Mouse (Mus musculus): ENCODE data around the gene Gli2. TPM values are rescaled to one million over a fixed set of nuclear protein-coding genes. Genes with fewer than 3 reads are reported as not detected.

Gene Gli2
- polyA plus RNA-seq, 2 experiments = 23.0 to 31.5 TPM

- Histone ChIP-seq H3K27ac (replicated peaks; ENCODE audit: low read depth, low read length) (peak overlapping the region; percentile 92), H3K4me2 (replicated peaks; ENCODE audit: low read depth, low read length, severe bottlenecking) (peak overlapping the region; percentile 35), H3K27me3 (ENCODE audit: control insufficient read depth, insufficient read depth, low read length) (no peaks in the 10 kb centered on the region), H3K36me3 (ENCODE audit: control insufficient read depth, insufficient read depth, low read length) (peaks cover 5% of the 10 kb centered on the region; the same call in 1 of the 2 replicates), H3K9ac (ENCODE audit: low read depth, low read length, severe bottlenecking) (peak overlapping the region; percentile 8), H3K4me3 (replicated peaks; ENCODE audit: low read length) (no peak overlapping the region), H3K9me3 (ENCODE audit: control insufficient read depth, low read length) (no peaks in the 10 kb centered on the region), H3K4me1 (ENCODE audit: control insufficient read depth, insufficient read depth, low read length) (peaks cover 42% of the 10 kb centered on the region)
- peak; percentile 88 for DNase-seq (ENCODE audit: low spot score)
- TF ChIP-seq POLR2A (IDR thresholded peaks at IDR 0.05; ENCODE audit: borderline replicate concordance, extremely low read depth, insufficient read depth, insufficient read length) = no peak
- WGBS = 41% methylated on average over 3 of the region's 3 CpGs
- peak; percentile 89 for ATAC-seq (ENCODE audit: low FRiP score, low read depth)
These were observed 19.8 kb downstream of the Gli2 start for GRCm38 (mm10) chr1:119033450-119034162.

GRCm38 (mm10) chr1:119031185-119031584 lies 22.2 kb downstream of the Gli2 start:
- Histone ChIP-seq H3K27ac (replicated peaks; ENCODE audit: low read depth, low read length) (no peak overlapping the region), H3K9me3 (ENCODE audit: control insufficient read depth, low read length) (no peaks in the 10 kb centered on the region), H3K9ac (ENCODE audit: low read depth, low read length, severe bottlenecking) (no peak overlapping the region), H3K4me2 (replicated peaks; ENCODE audit: low read depth, low read length, severe bottlenecking) (no peak overlapping the region), H3K27me3 (ENCODE audit: control insufficient read depth, insufficient read depth, low read length) (no peaks in the 10 kb centered on the region), H3K36me3 (ENCODE audit: control insufficient read depth, insufficient read depth, low read length) (peaks cover 5% of the 10 kb centered on the region; the same call in 1 of the 2 replicates), H3K4me3 (replicated peaks; ENCODE audit: low read length) (no peak overlapping the region), H3K4me1 (ENCODE audit: control insufficient read depth, insufficient read depth, low read length) (peaks cover 52% of the 10 kb centered on the region)
- DNase-seq (ENCODE audit: low spot score) (no peak), ATAC-seq (ENCODE audit: low FRiP score, low read depth) (no peak)
- no peak for TF ChIP-seq POLR2A (IDR thresholded peaks at IDR 0.05; ENCODE audit: borderline replicate concordance, extremely low read depth, insufficient read depth, insufficient read length)
- 82% methylated on average over 6 of the region's 6 CpGs for WGBS

GRCm38 (mm10) chr1:119025647-119026358 lies 27.6 kb downstream of the Gli2 start:
- Histone ChIP-seq H3K4me3 (replicated peaks; ENCODE audit: low read length) (no peak overlapping the region), H3K4me2 (replicated peaks; ENCODE audit: low read depth, low read length, severe bottlenecking) (0 out of 2 replicates have a peak overlapping the region, but pooled peaks have one; percentile 2), H3K27ac (replicated peaks; ENCODE audit: low read depth, low read length) (peak overlapping the region; percentile 73), H3K27me3 (ENCODE audit: control insufficient read depth, insufficient read depth, low read length) (no peaks in the 10 kb centered on the region), H3K9ac (ENCODE audit: low read depth, low read length, severe bottlenecking) (no peak overlapping the region), H3K4me1 (ENCODE audit: control insufficient read depth, insufficient read depth, low read length) (peaks cover 40% of the 10 kb centered on the region), H3K36me3 (ENCODE audit: control insufficient read depth, insufficient read depth, low read length) (peaks cover 8% of the 10 kb centered on the region; the same call in 1 of the 2 replicates), H3K9me3 (ENCODE audit: control insufficient read depth, low read length) (no peaks in the 10 kb centered on the region)
- ATAC-seq (ENCODE audit: low FRiP score, low read depth) = peak; percentile 50
- no peak for TF ChIP-seq POLR2A (IDR thresholded peaks at IDR 0.05; ENCODE audit: borderline replicate concordance, extremely low read depth, insufficient read depth, insufficient read length)
- 43% methylated on average over 8 of the region's 8 CpGs for WGBS
- peak; percentile 68 for DNase-seq (ENCODE audit: low spot score)

GRCm38 (mm10) chr1:119022311-119022710 lies 31.1 kb downstream of the Gli2 start:
- Histone ChIP-seq H3K9me3 (ENCODE audit: control insufficient read depth, low read length) (no peaks in the 10 kb centered on the region), H3K4me2 (replicated peaks; ENCODE audit: low read depth, low read length, severe bottlenecking) (no peak overlapping the region), H3K9ac (ENCODE audit: low read depth, low read length, severe bottlenecking) (no peak overlapping the region), H3K4me3 (replicated peaks; ENCODE audit: low read length) (no peak overlapping the region), H3K4me1 (ENCODE audit: control insufficient read depth, insufficient read depth, low read length) (peaks cover 36% of the 10 kb centered on the region), H3K27ac (replicated peaks; ENCODE audit: low read depth, low read length) (peak overlapping the region; percentile 21; the same call in 1 of the 2 replicates), H3K27me3 (ENCODE audit: control insufficient read depth, insufficient read depth, low read length) (no peaks in the 10 kb centered on the region), H3K36me3 (ENCODE audit: control insufficient read depth, insufficient read depth, low read length) (0 out of 2 replicates have a peak, but pooled peaks cover 6% of the 10 kb centered on the region)
- WGBS = 74% methylated on average over 1 of the region's 1 CpGs
- TF ChIP-seq POLR2A (IDR thresholded peaks at IDR 0.05; ENCODE audit: borderline replicate concordance, extremely low read depth, insufficient read depth, insufficient read length) = no peak
- DNase-seq (ENCODE audit: low spot score) = peak; percentile 62
- no peak for ATAC-seq (ENCODE audit: low FRiP score, low read depth)

GRCm38 (mm10) chr1:119020092-119020491 lies 33.3 kb downstream of the Gli2 start:
- Histone ChIP-seq H3K27ac (replicated peaks; ENCODE audit: low read depth, low read length) (no peak overlapping the region), H3K4me3 (replicated peaks; ENCODE audit: low read length) (no peak overlapping the region), H3K4me1 (ENCODE audit: control insufficient read depth, insufficient read depth, low read length) (peaks cover 19% of the 10 kb centered on the region), H3K27me3 (ENCODE audit: control insufficient read depth, insufficient read depth, low read length) (no peaks in the 10 kb centered on the region), H3K9me3 (ENCODE audit: control insufficient read depth, low read length) (no peaks in the 10 kb centered on the region), H3K4me2 (replicated peaks; ENCODE audit: low read depth, low read length, severe bottlenecking) (no peak overlapping the region), H3K9ac (ENCODE audit: low read depth, low read length, severe bottlenecking) (no peak overlapping the region), H3K36me3 (ENCODE audit: control insufficient read depth, insufficient read depth, low read length) (0 out of 2 replicates have a peak, but pooled peaks cover 6% of the 10 kb centered on the region)
- ATAC-seq (ENCODE audit: low FRiP score, low read depth) = no peak
- TF ChIP-seq POLR2A (IDR thresholded peaks at IDR 0.05; ENCODE audit: borderline replicate concordance, extremely low read depth, insufficient read depth, insufficient read length) = no peak
- DNase-seq (ENCODE audit: low spot score) = no peak
- 80% methylated on average over 2 of the region's 2 CpGs for WGBS
